Mouse (Mus musculus): ENCODE data around the gene Rgs16. TPM values are rescaled to one million over a fixed set of nuclear protein-coding genes. Genes with fewer than 3 reads are reported as not detected.

The Rgs16 gene
- polyA plus RNA-seq, 2 experiments = 8.5 to 21.9 TPM

DNA sequence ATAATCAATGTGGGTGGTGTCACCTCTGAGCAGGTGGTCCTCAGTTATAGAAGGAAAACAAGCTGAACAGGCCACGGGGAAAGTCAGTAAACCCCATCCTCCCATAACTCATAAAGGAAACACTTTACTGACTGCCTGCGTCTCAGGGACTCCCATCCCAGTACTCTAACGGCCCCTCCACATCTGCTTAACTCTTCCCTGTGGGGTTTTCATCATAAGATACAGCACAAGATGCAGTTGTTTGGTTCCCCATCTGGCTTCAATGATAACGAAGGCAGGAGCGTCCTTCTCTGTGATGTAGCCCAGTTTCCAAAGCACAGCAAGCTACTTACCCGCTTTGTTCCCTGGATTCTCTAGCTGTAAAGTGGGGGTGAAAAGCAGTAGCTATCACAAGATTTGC is 9.9 kb downstream of the Rgs16 start:
- no peak overlapping the region for H3K27ac ChIP-seq (replicated peaks; ENCODE audit: low read depth, low read length)
- ATAC-seq (ENCODE audit: low FRiP score, low read depth) (no peak), DNase-seq (ENCODE audit: low spot score) (no peak)
- H3K36me3 ChIP-seq (ENCODE audit: control insufficient read depth, insufficient read depth, low read length) = no peaks in the 10 kb centered on the region
- H3K27me3 ChIP-seq (ENCODE audit: control insufficient read depth, insufficient read depth, low read length) = no peaks in the 10 kb centered on the region
- H3K4me2 ChIP-seq (replicated peaks; ENCODE audit: low read depth, low read length, severe bottlenecking) = peak overlapping the region; percentile 59
- 40% methylated on average over 6 of the region's 6 CpGs for WGBS
- H3K9me3 ChIP-seq (ENCODE audit: control insufficient read depth, low read length) = no peaks in the 10 kb centered on the region
- peak overlapping the region; percentile 66 for H3K9ac ChIP-seq (ENCODE audit: low read depth, low read length, severe bottlenecking)
- H3K4me1 ChIP-seq (ENCODE audit: control insufficient read depth, insufficient read depth, low read length) = peaks cover 8% of the 10 kb centered on the region
- no peak for TF ChIP-seq POLR2A (IDR thresholded peaks at IDR 0.05; ENCODE audit: borderline replicate concordance, extremely low read depth, insufficient read depth, insufficient read length)
- H3K4me3 ChIP-seq (replicated peaks; ENCODE audit: low read length) = peak overlapping the region; percentile 41

DNA sequence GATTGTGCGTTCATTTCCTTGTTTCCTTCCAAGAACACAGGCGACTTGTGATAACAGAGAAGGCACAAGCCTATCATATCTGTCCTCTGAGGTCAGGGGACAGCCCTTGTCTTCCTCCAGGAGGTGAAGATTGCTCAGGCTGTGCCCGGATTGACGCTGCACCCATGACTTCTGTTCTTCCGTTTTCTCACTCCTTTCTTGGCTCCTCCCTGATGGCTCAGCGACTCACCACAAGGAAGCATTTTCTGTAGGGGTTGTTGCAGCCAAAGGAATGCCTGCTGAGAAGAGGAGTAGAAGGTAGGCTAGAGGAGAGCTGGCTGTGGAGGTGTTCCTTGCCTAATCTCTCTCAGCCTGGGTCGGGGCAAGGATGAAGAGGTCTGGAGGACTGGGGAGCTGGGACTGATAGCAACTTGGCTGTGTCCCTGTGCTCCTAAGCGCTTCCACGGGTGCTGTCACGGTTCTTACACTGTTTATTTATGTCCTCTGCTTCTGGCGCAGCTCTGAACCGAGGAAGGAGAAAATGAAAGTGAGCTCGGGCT is 11.7 kb downstream of the Rgs16 start:
- ATAC-seq (ENCODE audit: low FRiP score, low read depth) (no peak), DNase-seq (ENCODE audit: low spot score) (no peak)
- no peak for TF ChIP-seq POLR2A (IDR thresholded peaks at IDR 0.05; ENCODE audit: borderline replicate concordance, extremely low read depth, insufficient read depth, insufficient read length)
- Histone ChIP-seq H3K36me3 (ENCODE audit: control insufficient read depth, insufficient read depth, low read length) (no peaks in the 10 kb centered on the region), H3K4me1 (ENCODE audit: control insufficient read depth, insufficient read depth, low read length) (peaks cover 8% of the 10 kb centered on the region), H3K27ac (replicated peaks; ENCODE audit: low read depth, low read length) (no peak overlapping the region), H3K9ac (ENCODE audit: low read depth, low read length, severe bottlenecking) (peak overlapping the region; percentile 1; the same call in 1 of the 2 replicates), H3K9me3 (ENCODE audit: control insufficient read depth, low read length) (no peaks in the 10 kb centered on the region), H3K4me3 (replicated peaks; ENCODE audit: low read length) (peak overlapping the region; percentile 4), H3K4me2 (replicated peaks; ENCODE audit: low read depth, low read length, severe bottlenecking) (peak overlapping the region; percentile 30), H3K27me3 (ENCODE audit: control insufficient read depth, insufficient read depth, low read length) (no peaks in the 10 kb centered on the region)
- WGBS = 40% methylated on average over 13 of the region's 13 CpGs

DNA sequence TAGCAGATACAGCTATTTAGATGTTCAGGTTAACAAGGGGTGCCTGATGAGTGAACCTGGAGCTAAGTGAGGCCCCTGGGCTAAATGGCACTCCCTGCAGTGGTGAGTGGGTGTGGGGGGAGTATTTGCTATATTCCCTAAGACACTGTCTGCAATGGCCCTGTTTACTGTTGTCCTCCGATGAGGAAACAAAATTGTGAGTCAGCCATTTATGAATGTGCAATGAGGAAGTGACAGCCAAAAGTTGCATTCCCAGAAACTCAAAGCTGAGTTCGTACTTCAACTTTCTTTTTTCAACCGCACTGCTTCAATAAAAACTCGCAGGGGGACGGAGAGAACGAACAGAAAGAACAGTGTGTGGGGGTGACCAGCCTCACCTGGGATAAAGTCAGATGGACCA is 12.4 kb downstream of the Rgs16 start:
- H3K9ac ChIP-seq (ENCODE audit: low read depth, low read length, severe bottlenecking) = no peak overlapping the region
- H3K4me1 ChIP-seq (ENCODE audit: control insufficient read depth, insufficient read depth, low read length) = peaks cover 8% of the 10 kb centered on the region
- WGBS = 69% methylated on average over 6 of the region's 6 CpGs
- H3K36me3 ChIP-seq (ENCODE audit: control insufficient read depth, insufficient read depth, low read length) = no peaks in the 10 kb centered on the region
- H3K4me3 ChIP-seq (replicated peaks; ENCODE audit: low read length) = peak overlapping the region; percentile 4; the same call in 1 of the 2 replicates
- H3K4me2 ChIP-seq (replicated peaks; ENCODE audit: low read depth, low read length, severe bottlenecking) = no peak overlapping the region
- no peak overlapping the region for H3K27ac ChIP-seq (replicated peaks; ENCODE audit: low read depth, low read length)
- no peaks in the 10 kb centered on the region for H3K27me3 ChIP-seq (ENCODE audit: control insufficient read depth, insufficient read depth, low read length)
- ATAC-seq (ENCODE audit: low FRiP score, low read depth) (no peak), DNase-seq (ENCODE audit: low spot score) (no peak)
- H3K9me3 ChIP-seq (ENCODE audit: control insufficient read depth, low read length) = no peaks in the 10 kb centered on the region
- no peak for TF ChIP-seq POLR2A (IDR thresholded peaks at IDR 0.05; ENCODE audit: borderline replicate concordance, extremely low read depth, insufficient read depth, insufficient read length)

DNA sequence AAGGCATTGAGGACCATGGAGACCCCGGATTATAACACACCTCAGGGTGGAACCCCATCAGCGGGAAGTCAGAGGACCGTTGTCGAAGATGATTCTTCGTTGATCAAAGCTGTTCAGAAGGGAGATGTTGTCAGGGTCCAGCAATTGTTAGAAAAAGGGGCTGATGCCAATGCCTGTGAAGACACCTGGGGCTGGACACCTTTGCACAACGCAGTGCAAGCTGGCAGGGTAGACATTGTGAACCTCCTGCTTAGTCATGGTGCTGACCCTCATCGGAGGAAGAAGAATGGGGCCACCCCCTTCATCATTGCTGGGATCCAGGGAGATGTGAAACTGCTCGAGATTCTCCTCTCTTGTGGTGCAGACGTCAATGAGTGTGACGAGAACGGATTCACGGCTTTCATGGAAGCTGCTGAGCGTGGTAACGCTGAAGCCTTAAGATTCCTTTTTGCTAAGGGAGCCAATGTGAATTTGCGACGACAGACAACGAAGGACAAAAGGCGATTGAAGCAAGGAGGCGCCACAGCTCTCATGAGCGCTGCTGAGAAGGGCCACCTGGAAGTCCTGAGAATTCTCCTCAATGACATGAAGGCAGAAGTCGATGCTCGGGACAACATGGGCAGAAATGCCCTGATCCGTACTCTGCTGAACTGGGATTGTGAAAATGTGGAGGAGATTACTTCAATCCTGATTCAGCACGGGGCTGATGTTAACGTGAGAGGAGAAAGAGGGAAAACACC is 13.7 kb downstream of the Rgs16 start:
- DNase-seq (ENCODE audit: low spot score) = no peak
- H3K27me3 ChIP-seq (ENCODE audit: control insufficient read depth, insufficient read depth, low read length) = no peaks in the 10 kb centered on the region

DNA sequence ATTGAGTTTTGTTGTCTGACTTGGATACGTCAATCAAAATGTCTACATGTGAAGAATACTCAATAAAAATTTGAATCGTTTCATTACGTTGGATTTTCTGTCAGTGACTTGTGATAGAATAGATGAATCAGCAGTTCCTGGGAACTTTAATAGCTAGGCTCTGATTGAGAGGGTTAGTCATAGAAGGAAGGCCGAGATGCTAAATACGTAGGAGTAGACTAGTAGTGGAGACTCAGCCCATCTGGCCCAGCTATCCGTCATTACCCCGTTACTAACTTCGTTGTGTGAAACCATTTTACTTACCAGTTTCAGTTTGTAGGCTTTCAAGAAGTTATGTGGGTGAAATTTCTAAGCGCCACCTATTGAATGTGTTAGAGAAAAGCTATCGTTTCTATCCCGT is 24.0 kb downstream of the Rgs16 start:
- Histone ChIP-seq H3K4me2 (replicated peaks; ENCODE audit: low read depth, low read length, severe bottlenecking) (no peak overlapping the region), H3K9me3 (ENCODE audit: control insufficient read depth, low read length) (no peaks in the 10 kb centered on the region), H3K36me3 (ENCODE audit: control insufficient read depth, insufficient read depth, low read length) (peaks cover 4% of the 10 kb centered on the region), H3K27ac (replicated peaks; ENCODE audit: low read depth, low read length) (no peak overlapping the region), H3K9ac (ENCODE audit: low read depth, low read length, severe bottlenecking) (no peak overlapping the region), H3K27me3 (ENCODE audit: control insufficient read depth, insufficient read depth, low read length) (no peaks in the 10 kb centered on the region), H3K4me3 (replicated peaks; ENCODE audit: low read length) (no peak overlapping the region), H3K4me1 (ENCODE audit: control insufficient read depth, insufficient read depth, low read length) (no peaks in the 10 kb centered on the region)
- ATAC-seq (ENCODE audit: low FRiP score, low read depth) (no peak), DNase-seq (ENCODE audit: low spot score) (no peak)
- TF ChIP-seq POLR2A (IDR thresholded peaks at IDR 0.05; ENCODE audit: borderline replicate concordance, extremely low read depth, insufficient read depth, insufficient read length) = no peak
- WGBS = 88% methylated on average over 11 of the region's 11 CpGs

More for the DNA sequence above, 13.7 kb downstream of the Rgs16 start:
- no peaks in the 10 kb centered on the region for H3K9me3 ChIP-seq (ENCODE audit: control insufficient read depth, low read length)
- H3K4me3 ChIP-seq (replicated peaks; ENCODE audit: low read length) = no peak overlapping the region
- H3K4me2 ChIP-seq (replicated peaks; ENCODE audit: low read depth, low read length, severe bottlenecking) = no peak overlapping the region
- peaks cover 5% of the 10 kb centered on the region; the same call in 1 of the 2 replicates for H3K4me1 ChIP-seq (ENCODE audit: control insufficient read depth, insufficient read depth, low read length)
- no peak for ATAC-seq (ENCODE audit: low FRiP score, low read depth)
- no peak overlapping the region for H3K27ac ChIP-seq (replicated peaks; ENCODE audit: low read depth, low read length)
- no peak for TF ChIP-seq POLR2A (IDR thresholded peaks at IDR 0.05; ENCODE audit: borderline replicate concordance, extremely low read depth, insufficient read depth, insufficient read length)
- WGBS = 73% methylated on average over 25 of the region's 25 CpGs
- H3K9ac ChIP-seq (ENCODE audit: low read depth, low read length, severe bottlenecking) = no peak overlapping the region
- no peaks in the 10 kb centered on the region for H3K36me3 ChIP-seq (ENCODE audit: control insufficient read depth, insufficient read depth, low read length)
